Mouse (Mus musculus) bone marrow, adult 2 months (tissue): ENCODE results near the gene Cep89.

Source experiments
- CTCF ChIP-seq: fragments of 200-500 bp; IDR thresholded peaks from 2 replicates; pipeline ENCODE4 v1.5.1; 2011; ENCODE audit warnings: low read length, control low read depth; ENCODE audit not compliant: control insufficient read depth, insufficient read depth
- POLR2A ChIP-seq: fragments of 200-500 bp; IDR thresholded peaks from 2 replicates; pipeline ENCODE4 v1.6.1; 2011; ENCODE audit warnings: low read depth, mild to moderate bottlenecking, control low read depth, low read length, borderline replicate concordance; ENCODE audit not compliant: control insufficient read depth

GRCm38 (mm10) chr7:35380351-35380750, 16.5 kb upstream of the Cep89 start:
- no peak for TF ChIP-seq CTCF
- TF ChIP-seq POLR2A, result no peak
